Mouse (Mus musculus) brain, embryonic 14.5 days (tissue): ENCODE measurements at regions not wholly inside any gene's neighbourhood (a gene's known extent, or its start where the extent isn't known, plus 50 kb on each side); places are given as distances from the start of the nearest gene placed in this dataset.

Experiments
- CTCF ChIP-seq: fragments of 200-500 bp; IDR thresholded peaks from 2 replicates; pipeline ENCODE4 v1.5.1; 2012; ENCODE audit warnings: inconsistent platforms, mild to moderate bottlenecking, moderate library complexity, borderline replicate concordance; ENCODE audit not compliant: insufficient read depth, insufficient read length; ENCODE audit errors: extremely low read depth
- POLR2A ChIP-seq: fragments of 200-500 bp; IDR thresholded peaks from 2 replicates; pipeline ENCODE4 v1.6.1; 2012; ENCODE audit warnings: mild to moderate bottlenecking, inconsistent platforms, borderline replicate concordance; ENCODE audit not compliant: poor library complexity, insufficient read depth, insufficient read length, severe bottlenecking; ENCODE audit errors: extremely low read depth

DNA sequence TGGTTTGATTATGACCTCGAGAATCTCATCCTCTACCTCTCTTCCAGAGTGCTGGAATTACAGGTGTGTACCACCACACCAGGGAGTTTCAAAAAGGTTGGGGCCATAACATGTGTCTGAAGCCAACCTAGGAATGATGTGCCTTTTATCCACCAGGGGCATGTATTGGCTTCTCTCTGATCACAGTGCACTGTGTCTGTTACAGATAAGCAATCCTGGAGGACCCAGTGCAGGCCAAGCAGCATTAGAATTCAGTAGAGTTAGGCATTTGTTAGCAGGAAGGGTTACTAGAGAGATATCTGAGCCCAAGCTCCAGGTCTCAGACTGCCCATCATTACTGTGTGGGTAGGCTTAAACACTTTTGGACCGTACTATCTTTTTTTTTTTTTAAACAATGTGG is 80.8 kb upstream of the Egfl6 start:
- TF ChIP-seq CTCF (no peak), POLR2A (no peak)
